Mouse (Mus musculus) layer of hippocampus, adult 9-11 months (tissue): ENCODE measurements around the gene Olfr969.
"Not testable (repeated sequence)": the region's sequence is repeated elsewhere in the genome, so short reads cannot be mapped to it uniquely, and the experiment has no call there.

Experiments
- DNase-seq: peaks from one replicate; pipeline ENCODE4 v3.0.0; 2022

The Olfr969 gene

GRCm38 (mm10) chr9:39790558-39790957 is at the start of gene Olfr969:
TSS of gene Olfr969 (plus strand) at chr9:39790945.
- no peak for DNase-seq

- DNase-seq, result no peak
Observed at GRCm38 (mm10) chr9:39745949-39746348, 44.8 kb upstream of the Olfr969 start, which contains the start of gene Olfr967. TSS of gene Olfr967 (plus strand) at chr9:39746249.

- DNase-seq, result peak; percentile 6
Observed at GRCm38 (mm10) chr9:39746428-39746827, 44.3 kb upstream of the Olfr969 start.

GRCm38 (mm10) chr9:39783153-39783552 is 7.6 kb upstream of the Olfr969 start, which contains the start of gene Olfr968:
TSS of gene Olfr968 (minus strand) at chr9:39783253.
- no peak for DNase-seq

DNA sequence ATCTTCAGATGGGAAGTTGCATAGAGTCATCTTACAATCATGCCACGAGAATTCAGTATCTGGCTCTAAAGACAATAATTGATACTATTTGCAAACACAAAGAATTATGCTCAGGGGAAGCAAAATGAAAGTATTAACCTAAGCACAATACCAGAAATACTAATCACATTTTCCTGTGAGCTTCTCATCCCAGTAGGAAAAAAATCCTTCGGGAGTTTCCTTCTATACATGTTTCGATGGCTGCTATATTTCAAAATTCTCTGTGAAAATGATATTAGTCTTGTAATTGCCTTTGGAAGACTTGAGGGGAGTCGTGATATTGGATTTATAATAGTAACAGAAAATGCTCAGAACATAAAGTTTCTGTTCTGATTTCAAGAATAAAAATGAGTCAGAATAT is 17.8 kb downstream of the Olfr969 start, which contains the start of gene Olfr970:
TSS of gene Olfr970 (plus strand) at position 301 of the 400 bp plus-strand sequence.
- DNase-seq, result no peak

DNA sequence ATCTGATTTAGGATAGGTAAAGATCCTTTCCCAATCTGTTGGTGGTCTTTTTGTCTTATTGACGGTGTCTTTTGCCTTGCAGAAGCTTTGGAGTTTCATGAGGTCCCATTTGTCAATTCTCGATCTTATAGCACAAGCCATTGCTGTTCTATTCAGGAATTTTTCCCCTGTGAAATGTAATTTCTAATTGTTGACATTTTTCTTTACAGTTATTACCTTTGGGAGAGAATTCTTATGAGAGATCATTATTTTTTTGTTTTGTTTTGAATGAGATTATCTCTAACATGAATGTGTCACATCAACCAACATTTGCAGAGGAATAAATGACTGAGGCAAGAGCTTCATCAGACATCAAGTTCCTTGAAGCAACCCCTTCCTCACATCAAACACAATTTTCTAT is 45.8 kb downstream of the Olfr969 start, which contains the start of gene Olfr971:
TSS of gene Olfr971 (plus strand) at position 301 of the 400 bp plus-strand sequence.
- not testable (repeated sequence) for DNase-seq
